Mouse (Mus musculus) retina, embryonic 14.5 days (tissue): ENCODE measurements at regions not wholly inside any gene's neighbourhood (a gene's known extent, or its start where the extent isn't known, plus 50 kb on each side); places are given as distances from the start of the nearest gene placed in this dataset.

Source experiments
- DNase-seq: peaks from one replicate; pipeline ENCODE4 v3.0.0-alpha.2; 2015; ENCODE audit warnings: low spot score

DNA sequence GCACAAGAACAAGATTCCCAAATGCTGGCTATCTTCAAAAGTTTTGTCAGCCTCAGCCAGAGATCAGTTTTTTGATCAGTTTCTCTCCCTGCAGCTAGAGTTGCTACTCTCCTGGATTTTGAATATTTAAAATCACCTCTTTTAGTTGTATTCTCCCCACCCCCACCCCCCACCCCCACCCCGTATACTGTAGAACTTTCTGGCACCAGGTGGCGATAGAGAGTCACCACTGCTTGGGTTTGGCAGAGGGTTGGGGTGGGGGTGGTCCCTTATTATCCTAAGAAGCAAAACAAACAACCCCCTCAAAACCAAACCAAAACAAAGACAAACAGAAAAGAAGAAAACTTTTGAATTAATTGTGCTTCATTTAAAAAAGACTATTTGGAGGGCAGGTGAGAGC lies 122.0 kb downstream of the Dkk1 start:
- DNase-seq = peak; percentile 58

DNA sequence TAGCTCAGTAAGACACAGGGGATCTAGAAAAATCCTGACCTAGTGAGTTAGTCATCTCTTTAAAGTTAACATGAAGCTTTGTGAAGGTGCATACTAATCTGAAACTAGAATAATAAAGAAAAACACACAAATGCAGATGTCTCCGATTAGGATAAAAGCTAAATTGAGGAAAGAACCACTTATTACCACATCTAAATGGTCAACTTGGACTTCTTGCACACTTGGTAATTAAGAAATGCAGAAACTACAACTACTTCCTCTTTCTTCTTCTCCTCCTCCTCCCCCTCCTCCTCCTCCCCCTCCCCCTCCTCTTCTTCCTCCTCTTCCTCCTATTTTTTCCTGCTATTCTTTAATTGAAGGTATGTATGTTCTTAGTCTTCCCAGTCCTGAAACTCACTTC lies 116.3 kb downstream of the Dkk1 start:
- DNase-seq = no peak

DNA sequence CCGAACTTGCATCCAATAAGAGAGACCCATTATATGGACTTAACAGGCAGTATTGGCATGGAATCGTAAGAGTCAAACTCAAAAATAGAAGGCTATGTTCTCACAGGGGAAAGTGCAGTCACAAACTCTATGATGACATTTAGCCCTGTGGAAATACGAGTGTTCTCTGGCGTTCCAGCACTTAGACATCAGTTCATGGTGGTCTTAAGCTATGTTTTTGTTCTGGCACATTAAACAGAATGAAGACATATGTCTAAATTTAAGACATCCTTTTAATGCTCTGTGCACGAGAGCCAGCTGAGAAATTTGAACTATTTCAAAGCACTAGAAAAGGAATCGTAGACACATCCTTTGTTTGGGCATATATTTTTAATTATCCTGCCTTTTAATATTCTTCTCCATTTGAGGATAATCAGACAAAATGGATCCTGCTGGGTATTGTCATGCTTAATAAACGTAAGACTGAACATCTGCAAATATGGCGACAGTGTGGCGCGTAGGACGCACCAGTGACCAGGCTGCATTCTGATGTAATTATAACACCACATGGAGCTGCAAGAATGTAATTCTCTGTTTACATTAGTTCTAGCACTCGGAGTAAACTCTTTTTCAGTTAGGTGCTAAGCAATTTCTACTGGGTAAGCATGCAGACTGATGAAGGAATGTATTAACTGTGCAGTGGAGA lies 114.3 kb downstream of the Dkk1 start:
- DNase-seq = peak; percentile 71

DNA sequence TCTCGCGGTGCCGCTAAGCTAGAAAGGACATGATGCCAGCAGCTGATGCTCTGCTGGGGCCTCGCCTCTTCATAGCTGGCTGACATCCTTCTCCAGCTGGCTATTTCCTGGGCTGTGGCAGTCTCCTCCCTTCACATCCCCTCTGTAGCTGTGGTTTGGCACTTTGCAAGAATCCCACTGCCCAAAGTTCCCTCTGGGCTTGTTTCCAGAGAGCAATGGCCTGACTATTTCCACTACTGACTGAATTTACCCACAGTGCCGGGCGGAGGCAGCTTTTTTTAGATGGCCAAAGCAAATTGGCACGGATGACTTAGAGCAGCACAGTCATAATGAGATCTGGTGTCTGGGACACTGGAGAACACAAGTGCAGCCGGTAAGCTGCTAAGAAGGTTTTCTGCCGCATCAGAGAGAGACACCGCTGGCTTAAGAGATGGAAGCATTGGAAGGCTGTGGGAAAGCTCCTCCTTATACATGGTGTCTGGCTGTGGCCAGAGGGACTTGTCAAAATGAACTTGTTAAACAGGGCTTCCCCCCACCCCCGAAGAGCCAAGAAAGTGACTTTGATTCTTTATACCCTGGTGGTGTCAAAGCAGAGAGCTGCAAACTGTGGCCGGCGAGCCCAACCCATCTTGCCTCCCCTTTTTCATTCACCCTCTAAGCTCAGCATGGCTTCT lies 98.5 kb downstream of the Dkk1 start:
- no peak for DNase-seq

DNA sequence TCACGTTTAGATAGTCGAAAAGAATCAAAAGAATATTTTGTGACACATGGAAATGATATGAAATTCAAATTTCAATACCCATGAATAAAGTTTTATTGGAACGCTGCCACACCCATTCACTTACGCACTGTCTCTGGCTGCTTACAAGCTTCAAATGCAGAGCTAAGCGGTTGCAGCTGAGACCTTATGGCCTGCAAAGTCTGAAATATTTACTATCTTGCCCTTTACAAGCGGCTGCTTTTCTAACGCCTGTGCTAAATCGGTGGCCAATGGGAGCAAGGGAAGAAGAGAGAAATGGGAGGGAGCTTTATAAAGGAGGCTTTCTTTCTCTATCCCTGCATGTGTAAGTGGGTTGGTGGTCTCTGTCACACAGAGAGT lies 97.9 kb downstream of the Dkk1 start:
- no peak for DNase-seq

DNA sequence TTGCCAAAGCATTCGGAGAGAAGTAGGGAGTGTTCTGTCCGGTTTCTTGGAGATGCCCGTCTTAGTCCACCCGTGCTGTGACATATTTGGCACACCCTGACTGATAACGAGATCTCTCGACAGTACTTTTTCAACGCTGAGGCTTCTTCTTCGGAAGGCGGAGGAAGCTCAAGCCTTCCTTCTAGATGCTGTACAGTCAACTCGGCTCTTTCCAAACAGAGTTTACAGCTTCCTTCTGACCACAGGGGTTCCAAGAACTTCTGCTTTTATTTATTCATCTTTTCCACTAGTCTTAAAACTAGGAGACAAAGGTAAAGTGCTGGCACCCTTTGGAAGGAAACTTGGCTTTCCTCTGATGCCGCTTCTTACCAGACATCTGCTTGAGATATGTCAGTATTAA lies 96.8 kb downstream of the Dkk1 start:
- no peak for DNase-seq

DNA sequence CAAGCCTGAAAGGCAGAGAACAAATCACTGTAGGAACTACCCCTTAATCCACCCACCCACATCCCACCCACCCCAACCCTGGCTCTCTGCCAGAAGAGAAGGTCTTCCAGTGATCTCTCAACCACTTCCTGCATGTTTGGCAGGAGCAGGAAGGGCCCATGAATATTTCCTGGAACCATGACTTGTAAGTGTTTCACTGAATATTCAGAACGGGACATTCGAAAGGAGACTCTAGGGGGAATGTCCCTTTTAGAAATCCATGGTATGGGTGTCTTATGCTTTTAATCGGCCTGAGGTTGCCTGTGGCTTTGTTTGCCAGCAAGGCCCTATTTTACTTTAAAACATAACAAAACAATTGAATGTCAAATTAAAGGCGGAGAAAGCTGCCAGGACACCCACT lies 66.0 kb downstream of the Dkk1 start:
- DNase-seq = no peak

DNA sequence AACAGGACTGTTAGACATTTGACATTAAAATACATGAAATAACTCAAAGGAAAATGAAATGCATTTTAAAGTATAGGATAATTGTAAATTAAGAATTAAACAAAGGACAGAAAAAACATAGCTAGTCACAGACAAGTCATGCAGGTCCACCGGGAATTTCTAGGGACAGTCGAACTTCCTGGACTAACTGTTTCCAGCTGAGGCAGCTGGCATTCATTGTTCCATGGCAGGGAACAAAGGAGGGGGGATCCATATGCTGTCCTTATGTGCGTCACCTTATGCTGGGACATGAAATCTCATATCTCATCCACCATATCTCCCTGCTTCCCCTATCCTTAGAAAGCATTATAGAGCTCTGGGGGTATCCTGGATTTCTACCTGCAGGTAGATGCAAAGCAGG lies 59.7 kb downstream of the Dkk1 start:
- peak; percentile 34 for DNase-seq

DNA sequence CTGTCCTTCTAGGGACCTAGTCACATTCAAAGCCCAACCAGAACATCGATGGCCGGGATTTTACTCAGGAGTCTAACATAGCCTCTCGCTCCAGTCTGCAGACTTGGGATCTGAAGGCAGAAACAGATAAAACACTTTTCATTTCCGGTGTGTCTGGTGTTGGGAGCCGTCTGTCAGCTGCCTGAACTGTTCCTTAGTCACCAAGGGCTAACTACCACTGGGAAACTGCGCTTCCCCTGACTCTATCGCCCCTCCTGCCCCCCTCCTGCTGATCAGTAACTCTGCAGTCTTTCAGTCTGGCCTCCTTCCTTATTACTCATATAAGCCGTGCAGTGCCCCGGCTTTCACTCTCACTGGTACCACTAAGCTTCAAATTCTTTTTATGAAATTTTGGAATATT lies 58.5 kb downstream of the Dkk1 start:
- no peak for DNase-seq
